Mouse (Mus musculus): ENCODE data around the gene Slc39a11. TPM values are rescaled to one million over a fixed set of nuclear protein-coding genes. Genes with fewer than 3 reads are reported as not detected.

Gene Slc39a11
- polyA plus RNA-seq, 1 experiment from 2014 or later = 16.8 TPM

- WGBS = 77% methylated on average over 4 of the region's 4 CpGs
- no peak overlapping the region for H3K27ac ChIP-seq (replicated peaks)
- ATAC-seq (ENCODE audit: extremely low read depth, insufficient number of reproducible peaks, low FRiP score, low TSS enrichment) = no peak
- H3K27me3 ChIP-seq (replicated peaks) = no peaks in the 10 kb centered on the region
- no peak overlapping the region for H3K4me2 ChIP-seq
- no peaks in the 10 kb centered on the region for H3K36me3 ChIP-seq
- H3K9me3 ChIP-seq = no peaks in the 10 kb centered on the region
- no peak overlapping the region for H3K4me3 ChIP-seq
- H3K4me1 ChIP-seq = peaks cover 7% of the 10 kb centered on the region
- no peak overlapping the region for H3K9ac ChIP-seq
These were observed 89.7 kb downstream of the Slc39a11 start for GRCm38 (mm10) chr11:113560150-113560549.

GRCm38 (mm10) chr11:113558505-113558904, 91.4 kb downstream of the Slc39a11 start:
- WGBS = 86% methylated on average over 12 of the region's 12 CpGs
- no peak overlapping the region for H3K4me3 ChIP-seq
- no peaks in the 10 kb centered on the region for H3K36me3 ChIP-seq
- H3K4me2 ChIP-seq = no peak overlapping the region
- no peak overlapping the region for H3K9ac ChIP-seq
- no peak for ATAC-seq (ENCODE audit: extremely low read depth, insufficient number of reproducible peaks, low FRiP score, low TSS enrichment)
- H3K27ac ChIP-seq (replicated peaks) = no peak overlapping the region
- H3K27me3 ChIP-seq (replicated peaks) = no peaks in the 10 kb centered on the region
- no peaks in the 10 kb centered on the region for H3K9me3 ChIP-seq
- no peaks in the 10 kb centered on the region for H3K4me1 ChIP-seq

- Histone ChIP-seq H3K4me3 (no peak overlapping the region), H3K9me3 (no peaks in the 10 kb centered on the region), H3K36me3 (no peaks in the 10 kb centered on the region), H3K27ac (replicated peaks) (no peak overlapping the region), H3K4me2 (no peak overlapping the region), H3K9ac (no peak overlapping the region), H3K27me3 (replicated peaks) (no peaks in the 10 kb centered on the region), H3K4me1 (no peaks in the 10 kb centered on the region)
- 81% methylated on average over 12 of the region's 12 CpGs for WGBS
- ATAC-seq (ENCODE audit: extremely low read depth, insufficient number of reproducible peaks, low FRiP score, low TSS enrichment) = no peak
These were observed 93.7 kb downstream of the Slc39a11 start for GRCm38 (mm10) chr11:113556142-113556541.

- 82% methylated on average over 7 of the region's 7 CpGs for WGBS
- no peak overlapping the region for H3K4me2 ChIP-seq
- no peak overlapping the region for H3K9ac ChIP-seq
- H3K4me3 ChIP-seq = no peak overlapping the region
- H3K36me3 ChIP-seq = no peaks in the 10 kb centered on the region
- H3K9me3 ChIP-seq = no peaks in the 10 kb centered on the region
- no peak for ATAC-seq (ENCODE audit: extremely low read depth, insufficient number of reproducible peaks, low FRiP score, low TSS enrichment)
- no peak overlapping the region for H3K27ac ChIP-seq (replicated peaks)
- H3K27me3 ChIP-seq (replicated peaks) = no peaks in the 10 kb centered on the region
- no peaks in the 10 kb centered on the region for H3K4me1 ChIP-seq
These were observed 95.0 kb downstream of the Slc39a11 start for GRCm38 (mm10) chr11:113554701-113555360.

GRCm38 (mm10) chr11:113554194-113554593, 95.7 kb downstream of the Slc39a11 start:
- ATAC-seq (ENCODE audit: extremely low read depth, insufficient number of reproducible peaks, low FRiP score, low TSS enrichment) = no peak
- Histone ChIP-seq H3K4me3 (no peak overlapping the region), H3K9me3 (no peaks in the 10 kb centered on the region), H3K36me3 (no peaks in the 10 kb centered on the region), H3K9ac (no peak overlapping the region), H3K27ac (replicated peaks) (no peak overlapping the region), H3K27me3 (replicated peaks) (no peaks in the 10 kb centered on the region), H3K4me2 (no peak overlapping the region), H3K4me1 (no peaks in the 10 kb centered on the region)
- 82% methylated on average over 7 of the region's 7 CpGs for WGBS

GRCm38 (mm10) chr11:113553605-113554004, 96.3 kb downstream of the Slc39a11 start:
- Histone ChIP-seq H3K27ac (replicated peaks) (no peak overlapping the region), H3K9me3 (no peaks in the 10 kb centered on the region), H3K4me1 (no peaks in the 10 kb centered on the region), H3K4me3 (no peak overlapping the region), H3K27me3 (replicated peaks) (no peaks in the 10 kb centered on the region), H3K36me3 (no peaks in the 10 kb centered on the region), H3K4me2 (no peak overlapping the region), H3K9ac (no peak overlapping the region)
- no peak for ATAC-seq (ENCODE audit: extremely low read depth, insufficient number of reproducible peaks, low FRiP score, low TSS enrichment)
- 85% methylated on average over 13 of the region's 13 CpGs for WGBS

GRCm38 (mm10) chr11:113552539-113552938, 97.3 kb downstream of the Slc39a11 start:
- no peaks in the 10 kb centered on the region for H3K4me1 ChIP-seq
- H3K36me3 ChIP-seq = no peaks in the 10 kb centered on the region
- H3K9me3 ChIP-seq = no peaks in the 10 kb centered on the region
- no peak overlapping the region for H3K4me3 ChIP-seq
- WGBS = 66% methylated on average over 10 of the region's 10 CpGs
- H3K27ac ChIP-seq (replicated peaks) = no peak overlapping the region
- H3K9ac ChIP-seq = no peak overlapping the region
- ATAC-seq (ENCODE audit: extremely low read depth, insufficient number of reproducible peaks, low FRiP score, low TSS enrichment) = no peak
- no peak overlapping the region for H3K4me2 ChIP-seq
- no peaks in the 10 kb centered on the region for H3K27me3 ChIP-seq (replicated peaks)

GRCm38 (mm10) chr11:113546217-113546877, 103.5 kb downstream of the Slc39a11 start:
- Histone ChIP-seq H3K4me3 (no peak overlapping the region), H3K9me3 (no peaks in the 10 kb centered on the region), H3K27me3 (replicated peaks) (0 out of 2 replicates have a peak, but pooled peaks cover 3% of the 10 kb centered on the region), H3K9ac (no peak overlapping the region), H3K27ac (replicated peaks) (no peak overlapping the region), H3K4me1 (peaks cover 9% of the 10 kb centered on the region), H3K36me3 (0 out of 2 replicates have a peak, but pooled peaks cover 3% of the 10 kb centered on the region), H3K4me2 (no peak overlapping the region)
- ATAC-seq (ENCODE audit: extremely low read depth, insufficient number of reproducible peaks, low FRiP score, low TSS enrichment) = no peak
- 62% methylated on average over 11 of the region's 11 CpGs for WGBS

GRCm38 (mm10) chr11:113544017-113544640, 105.8 kb downstream of the Slc39a11 start:
- no peak overlapping the region for H3K27ac ChIP-seq (replicated peaks)
- H3K27me3 ChIP-seq (replicated peaks) = 0 out of 2 replicates have a peak, but pooled peaks cover 6% of the 10 kb centered on the region
- no peaks in the 10 kb centered on the region for H3K9me3 ChIP-seq
- H3K4me1 ChIP-seq = peaks cover 19% of the 10 kb centered on the region
- H3K9ac ChIP-seq = no peak overlapping the region
- WGBS = 74% methylated on average over 11 of the region's 11 CpGs
- H3K4me3 ChIP-seq = no peak overlapping the region
- no peak for ATAC-seq (ENCODE audit: extremely low read depth, insufficient number of reproducible peaks, low FRiP score, low TSS enrichment)
- 0 out of 2 replicates have a peak, but pooled peaks cover 3% of the 10 kb centered on the region for H3K36me3 ChIP-seq
- H3K4me2 ChIP-seq = no peak overlapping the region

GRCm38 (mm10) chr11:113541073-113541472, 108.8 kb downstream of the Slc39a11 start:
- H3K9me3 ChIP-seq = no peaks in the 10 kb centered on the region
- H3K4me2 ChIP-seq = no peak overlapping the region
- no peak overlapping the region for H3K27ac ChIP-seq (replicated peaks)
- 0 out of 2 replicates have a peak, but pooled peaks cover 3% of the 10 kb centered on the region for H3K36me3 ChIP-seq
- H3K27me3 ChIP-seq (replicated peaks) = peaks cover 14% of the 10 kb centered on the region; the same call in 1 of the 2 replicates
- H3K4me3 ChIP-seq = no peak overlapping the region
- H3K4me1 ChIP-seq = peaks cover 28% of the 10 kb centered on the region
- H3K9ac ChIP-seq = no peak overlapping the region
- no peak for ATAC-seq (ENCODE audit: extremely low read depth, insufficient number of reproducible peaks, low FRiP score, low TSS enrichment)
- WGBS = 89% methylated on average over 8 of the region's 8 CpGs

- Histone ChIP-seq H3K4me2 (peak overlapping the region; percentile 57), H3K4me3 (0 out of 2 replicates have a peak overlapping the region, but pooled peaks have one; percentile 16), H3K27ac (replicated peaks) (no peak overlapping the region), H3K27me3 (replicated peaks) (peaks cover 11% of the 10 kb centered on the region; the same call in 1 of the 2 replicates), H3K9ac (no peak overlapping the region), H3K36me3 (0 out of 2 replicates have a peak, but pooled peaks cover 3% of the 10 kb centered on the region), H3K9me3 (no peaks in the 10 kb centered on the region), H3K4me1 (peaks cover 24% of the 10 kb centered on the region)
- peak; percentile 64; the same call in 1 of the 2 replicates for ATAC-seq (ENCODE audit: extremely low read depth, insufficient number of reproducible peaks, low FRiP score, low TSS enrichment)
- 24% methylated on average over 15 of the region's 15 CpGs for WGBS
These were observed 110.2 kb downstream of the Slc39a11 start for GRCm38 (mm10) chr11:113539502-113540209.
